Comparison of ENCODE assay signal across 6 mouse cellular contexts in the genomic region with DNA sequence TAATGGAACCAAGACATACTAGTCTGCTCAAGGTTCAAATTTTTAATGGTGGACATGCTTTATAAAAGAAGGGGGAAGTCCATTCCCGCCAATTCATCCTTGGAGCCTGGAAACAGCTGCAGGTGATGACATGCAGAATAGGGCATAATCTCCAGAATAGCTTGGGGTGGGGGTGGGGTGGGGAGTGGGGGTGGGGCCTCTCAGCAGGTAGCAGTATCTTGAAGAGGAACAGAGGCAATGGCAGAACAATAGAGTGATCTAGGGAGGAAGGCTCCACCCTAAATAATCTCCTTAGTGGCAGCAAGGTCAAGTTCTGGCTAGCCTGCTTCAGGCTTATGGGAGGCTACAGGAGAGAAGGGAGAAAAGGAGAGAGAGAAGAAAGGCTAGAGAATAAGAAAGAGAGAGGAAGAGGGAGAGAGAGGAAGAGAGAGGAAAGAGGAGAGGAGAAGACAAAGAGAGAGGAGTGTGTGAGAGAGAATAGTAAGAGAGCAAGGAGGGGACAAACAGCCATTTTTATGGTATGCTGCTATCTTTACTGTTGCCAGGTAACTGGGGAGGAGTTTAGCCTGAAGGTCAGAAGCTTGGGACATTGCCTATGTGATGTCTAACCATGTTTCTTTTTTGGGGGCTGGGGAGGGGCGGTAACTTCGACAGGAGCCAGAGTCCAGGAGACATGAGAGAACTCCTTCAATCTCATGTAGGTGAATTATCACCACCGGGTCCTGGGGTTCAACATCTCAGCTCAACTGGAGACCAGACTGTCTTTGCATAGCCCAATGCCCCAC. TPM values are rescaled to one million over a fixed set of nuclear protein-coding genes. Genes with fewer than 3 reads are reported as not detected.
A peak's percentile ranks its signal among the peaks of the same experiment; 100 is the strongest.
DNase-seq lines count a peak whose midpoint lies in the region; ATAC-seq and TF ChIP-seq lines count a peak whose summit lies in the region.
"Not testable (repeated sequence)": the region's sequence is repeated elsewhere in the genome, so short reads cannot be mapped to it uniquely, and the experiment has no call there.
"Had no signal": no experiment of that assay in that cellular context is flagged by ENCODE, and none has a peak within 500 bp of the region (broad histone marks: within the 10 kb centered on the region; RNA-seq: fewer than 3 reads in every experiment).

No protein-coding gene starts in this region.

- TF ChIP-seq POLR2A in ES-Bruce4 (IDR thresholded peaks at IDR 0.05; ENCODE audit: insufficient read depth, low read length), result not testable (repeated sequence)

- WGBS in heart, embryonic 13.5 days, result 47% methylated on average over 4 of the region's 4 CpGs

- TF ChIP-seq CTCF in ES-Bruce4 (IDR thresholded peaks at IDR 0.05; ENCODE audit: low read depth, low read length), result not testable (repeated sequence)

- not testable (repeated sequence) for TF ChIP-seq EP300 in ES-Bruce4 (IDR thresholded peaks at IDR 0.05; ENCODE audit: insufficient read depth, low read depth, low read length)

- H3K4me3 ChIP-seq in ES-Bruce4 (ENCODE audit: low read depth, low read length); heart, embryonic 13.5 days: not testable (repeated sequence)
- H3K4me3 ChIP-seq in ES-E14 (ENCODE audit: insufficient read depth in 1 of 2, low read depth in 1 of 2, low read length in 2 of 2, poor library complexity in 1 of 2, severe bottlenecking in 1 of 2), result peak overlapping the region in 1 of 2 experiments; percentile 52; a peak in 2 of 4 replicates

- peaks cover 10% of the 10 kb centered on the region; the same call in 1 of the 2 replicates for H3K9me3 ChIP-seq in ES-Bruce4 (replicated peaks; ENCODE audit: control insufficient read depth, insufficient read depth, low read length, poor library complexity, severe bottlenecking)
- H3K9me3 ChIP-seq in ES-E14 (ENCODE audit: control insufficient read depth, insufficient read depth, low read depth, low read length); heart, embryonic 13.5 days: not testable (repeated sequence)

- DNase-seq in ES-E14 (ENCODE audit: low read depth, low spot score), result peak; percentile 54
- peak; percentile 33 for DNase-seq in WW6 (ENCODE audit: low read depth, low spot score)

- ATAC-seq in heart, embryonic 13.5 days (ENCODE audit: extremely low read depth, insufficient number of reproducible peaks, low FRiP score, low TSS enrichment), result not testable (repeated sequence)

- in situ Hi-C loops in ES-E14 (cut with MboI; ENCODE audit: low sequenced_read_pairs in 2 of 2, unreplicated experiment in 2 of 2), result not testable (repeated sequence)

- H3K27ac ChIP-seq in ES-Bruce4 (ENCODE audit: insufficient read depth, low read length) (peak overlapping the region; percentile 91), ES-E14 (ENCODE audit: insufficient read depth, low read depth, low read length, poor library complexity, severe bottlenecking) (peak overlapping the region; percentile 63; the same call in 1 of the 2 replicates)
- H3K27ac ChIP-seq in heart, embryonic 13.5 days (replicated peaks), result 0 out of 2 replicates have a peak overlapping the region, but pooled peaks have one; percentile 15

- not testable (repeated sequence) for H3K4me1 ChIP-seq in ES-Bruce4 (ENCODE audit: control insufficient read depth, insufficient read depth, low read length); ES-E14 (ENCODE audit: control insufficient read depth in 2 of 2, insufficient read depth in 2 of 2, low read length in 2 of 2, poor library complexity in 1 of 2); heart, embryonic 13.5 days

- H3K27me3 ChIP-seq in ES-Bruce4 (ENCODE audit: control insufficient read depth, insufficient read depth, low read length, poor library complexity, severe bottlenecking); heart, embryonic 13.5 days (replicated peaks): not testable (repeated sequence)

- H3K36me3 ChIP-seq in ES-Bruce4 (ENCODE audit: control insufficient read depth, insufficient read depth, low read length, poor library complexity, severe bottlenecking); ES-E14 (ENCODE audit: control insufficient read depth, insufficient read depth, low read length, poor library complexity, severe bottlenecking); heart, embryonic 13.5 days: not testable (repeated sequence)

- not testable (repeated sequence) for H3K9ac ChIP-seq in ES-Bruce4 (ENCODE audit: low read depth, poor library complexity, severe bottlenecking); ES-E14 (ENCODE audit: insufficient read depth, low read depth, low read length, poor library complexity, severe bottlenecking); heart, embryonic 13.5 days

- H3K4me2 ChIP-seq in heart, embryonic 13.5 days, result not testable (repeated sequence)

TF ChIP-seq in ES-E14, 5 proteins besides CTCF, POLR2A, EP300 and RAD21:
- TF ChIP-seq HCFC1 (IDR thresholded peaks at IDR 0.05; ENCODE audit: borderline replicate concordance, insufficient read depth, low read length), result 0 out of 2 replicates have a peak, but pooled peaks have one; percentile 23

RNA-seq across cellular contexts. Expression of a gene that starts 36.9 kb away (rescaled TPM):
- 1.3 and 1.5 TPM in 2 replicates for polyA plus RNA-seq in ES-Bruce4 (2011; ENCODE audit: insufficient read depth, insufficient read length, low read depth, missing spikeins)
- 0.26 and 0.31 TPM in 2 replicates for total RNA-seq in ES-E14 (2012; rRNA removed)
- 2.6 and 2.7 TPM in 2 replicates for polyA plus RNA-seq in heart, embryonic 13.5 days (2015; fragmentation: Nextera tagmentation; extraction: Ambion mirVana)
- total RNA-seq: MEL had no signal
- polyA plus RNA-seq: C2C12 had no signal

Comparison
In these comparisons a context has a peak if more than half of its experiments do, and no peak if none do; other contexts are left out.
1. H3K27ac ChIP-seq: peak in every context shown above with its lines; median percentile 91 in ES-Bruce4; 63 in ES-E14; 15 in heart, embryonic 13.5 days.